In genomic region chr5:96161578-96162398, GRCm38 (mm10) we compare ENCODE assay signal across 8 mouse cellular contexts. TPM values are rescaled to one million over a fixed set of nuclear protein-coding genes. Genes with fewer than 3 reads are reported as not detected.
A peak's percentile ranks its signal among the peaks of the same experiment; 100 is the strongest.
DNase-seq lines count a peak whose midpoint lies in the region; ATAC-seq lines count a peak whose summit lies in the region.

No protein-coding gene starts in this region.

- peak overlapping the region; percentile 99 for H3K27ac ChIP-seq in heart, embryonic 12.5 days (ENCODE audit: poor library complexity, severe bottlenecking)
- H3K27ac ChIP-seq in kidney, embryonic 16.5 days (ENCODE audit: low read length): peak overlapping the region; percentile 100
- H3K27ac ChIP-seq in midbrain, embryonic 16.5 days (ENCODE audit: low read length): peak overlapping the region; percentile 98

- peak; percentile 24; the same call in 1 of the 2 replicates for ATAC-seq in erythroblast, adult 5-6 weeks (replicated peaks; ENCODE audit: low FRiP score, poor library complexity, severe bottlenecking)
- peak; percentile 58 for ATAC-seq in heart, embryonic 12.5 days (ENCODE audit: insufficient number of reproducible peaks, low FRiP score)
- peak; percentile 54 for ATAC-seq in kidney, embryonic 16.5 days (ENCODE audit: low FRiP score, low TSS enrichment)
- peak; percentile 71 for ATAC-seq in midbrain, embryonic 16.5 days

- H3K27me3 ChIP-seq in heart, embryonic 12.5 days (replicated peaks): no peaks in the 10 kb centered on the region
- H3K27me3 ChIP-seq in kidney, embryonic 16.5 days (ENCODE audit: insufficient read depth, low read length): no peaks in the 10 kb centered on the region
- H3K27me3 ChIP-seq in midbrain, embryonic 16.5 days (ENCODE audit: control insufficient read depth, insufficient read depth, low read depth, low read length): no peaks in the 10 kb centered on the region

- H3K36me3 ChIP-seq in heart, embryonic 12.5 days: no peaks in the 10 kb centered on the region
- no peaks in the 10 kb centered on the region for H3K36me3 ChIP-seq in kidney, embryonic 16.5 days (ENCODE audit: insufficient read depth, low read length)
- no peaks in the 10 kb centered on the region for H3K36me3 ChIP-seq in midbrain, embryonic 16.5 days (ENCODE audit: control insufficient read depth, insufficient read depth, low read length)

- DNase-seq in 416B (ENCODE audit: low read depth) (peak; percentile 34), liver (peak; percentile 43)
- DNase-seq in adrenal gland, postnatal 36 days: peak; percentile 59 to 71
- DNase-seq in spleen, postnatal 36 days (ENCODE audit: low spot score in 2 of 2): peak; percentile 68 to 71

- peak overlapping the region; percentile 91 for H3K4me3 ChIP-seq in heart, embryonic 12.5 days
- H3K4me3 ChIP-seq in kidney, embryonic 16.5 days (ENCODE audit: low read length): peak overlapping the region; percentile 99
- peak overlapping the region; percentile 99 for H3K4me3 ChIP-seq in midbrain, embryonic 16.5 days (ENCODE audit: low read depth, low read length)

- 0 out of 2 replicates have a peak, but pooled peaks cover 4% of the 10 kb centered on the region for H3K9me3 ChIP-seq in heart, embryonic 12.5 days (replicated peaks)
- 0 out of 2 replicates have a peak, but pooled peaks cover 2% of the 10 kb centered on the region for H3K9me3 ChIP-seq in kidney, embryonic 16.5 days (ENCODE audit: low read length)
- H3K9me3 ChIP-seq in midbrain, embryonic 16.5 days (replicated peaks; ENCODE audit: control insufficient read depth, low read length, poor library complexity, severe bottlenecking): no peaks in the 10 kb centered on the region

- peak overlapping the region; percentile 97 for H3K9ac ChIP-seq in heart, embryonic 12.5 days
- peak overlapping the region; percentile 95 for H3K9ac ChIP-seq in kidney, embryonic 16.5 days (replicated peaks; ENCODE audit: low read length)
- peak overlapping the region; percentile 92 for H3K9ac ChIP-seq in midbrain, embryonic 16.5 days (ENCODE audit: low read depth, low read length)

- peaks cover 14% of the 10 kb centered on the region for H3K4me1 ChIP-seq in heart, embryonic 12.5 days (replicated peaks)
- peaks cover 26% of the 10 kb centered on the region for H3K4me1 ChIP-seq in kidney, embryonic 16.5 days (ENCODE audit: insufficient read depth, low read length)
- H3K4me1 ChIP-seq in midbrain, embryonic 16.5 days (ENCODE audit: control insufficient read depth, insufficient read depth, low read length): peaks cover 10% of the 10 kb centered on the region

- WGBS in heart, embryonic 12.5 days: 1% methylated on average over 97 of the region's 114 CpGs
- under 1% methylated on average over 68 of the region's 114 CpGs for WGBS in kidney, embryonic 16.5 days
- under 1% methylated on average over 72 of the region's 114 CpGs for WGBS in midbrain, embryonic 16.5 days

- H3K4me2 ChIP-seq in heart, embryonic 12.5 days: peak overlapping the region; percentile 75
- H3K4me2 ChIP-seq in kidney, embryonic 16.5 days (replicated peaks; ENCODE audit: low read depth, low read length): peak overlapping the region; percentile 65
- peak overlapping the region; percentile 51 for H3K4me2 ChIP-seq in midbrain, embryonic 16.5 days (ENCODE audit: low read length)

RNA-seq across cellular contexts. Expression of gene Cnot6l, which starts 2.2 kb away (rescaled TPM):
- 100 to 1,000 TPM in 1 of 2 experiments, 10 to 100 TPM in 1; 80.4 to 106 TPM for total RNA-seq in adrenal gland, postnatal 36 days (2021)
- total RNA-seq in erythroblast, adult 5-6 weeks (2015; ENCODE audit: low replicate concordance): 14.0 and 20.9 TPM in 2 replicates
- total RNA-seq in erythroblast, adult 5-6 weeks (2017; ENCODE audit: low replicate concordance): 4.7 and 7.8 TPM in 2 replicates
- 16.8 and 17.6 TPM in 2 replicates for polyA plus RNA-seq in heart, embryonic 12.5 days (2016; fragmentation: Nextera tagmentation; extraction: Ambion mirVana)
- 18.4 and 23.9 TPM in 2 replicates for polyA plus RNA-seq in kidney, embryonic 16.5 days (2015; fragmentation: Nextera tagmentation; extraction: Ambion mirVana)
- polyA plus RNA-seq in midbrain, embryonic 16.5 days (2015; fragmentation: Nextera tagmentation; extraction: Ambion mirVana): 12.1 and 15.3 TPM in 2 replicates

RNA-seq across cellular contexts. Expression of gene Mrpl1, which starts 47.5 kb away (rescaled TPM):
- total RNA-seq in adrenal gland, postnatal 36 days (2021): 10 to 100 TPM; 21.1 to 22.8 TPM
- total RNA-seq in erythroblast, adult 5-6 weeks (2015; ENCODE audit: low replicate concordance): 5.0 and 7.1 TPM in 2 replicates
- total RNA-seq in erythroblast, adult 5-6 weeks (2017; ENCODE audit: low replicate concordance): 6.8 and 15.6 TPM in 2 replicates
- 25.0 and 26.4 TPM in 2 replicates for polyA plus RNA-seq in heart, embryonic 12.5 days (2016; fragmentation: Nextera tagmentation; extraction: Ambion mirVana)
- polyA plus RNA-seq in kidney, embryonic 16.5 days (2015; fragmentation: Nextera tagmentation; extraction: Ambion mirVana): 24.7 and 26.8 TPM in 2 replicates
- 15.2 and 16.5 TPM in 2 replicates for polyA plus RNA-seq in midbrain, embryonic 16.5 days (2015; fragmentation: Nextera tagmentation; extraction: Ambion mirVana)

Comparison
In these comparisons a context has a peak if more than half of its experiments do, and no peak if none do; other contexts are left out.
1. Peak in every context shown above with its lines: DNase-seq, ATAC-seq, H3K4me3 ChIP-seq and H3K27ac ChIP-seq.